Mouse (Mus musculus): ENCODE measurements around the gene Hapln4.

Hapln4 gene

DNA sequence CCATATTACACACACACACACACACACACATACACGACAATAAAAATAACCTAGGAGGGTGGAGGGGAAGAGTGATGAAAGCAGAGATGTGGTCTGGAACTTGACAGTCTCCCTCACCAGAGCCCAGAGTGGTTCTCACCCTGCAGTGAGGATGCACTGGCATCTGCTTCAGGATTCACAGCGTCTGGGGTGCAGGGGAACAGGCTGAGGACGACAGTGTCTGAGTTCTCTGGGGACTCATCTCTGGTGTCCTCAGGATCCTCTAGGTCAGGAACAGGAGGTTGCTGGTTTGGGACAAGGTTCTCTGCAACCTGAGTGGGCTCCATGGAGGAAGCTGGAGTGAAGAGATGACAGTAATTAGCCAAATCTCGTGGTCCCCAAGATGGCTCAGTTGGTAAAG is 54.6 kb downstream of the Hapln4 start:
- DNase-seq (ENCODE audit: low read depth, low spot score), result no peak

DNA sequence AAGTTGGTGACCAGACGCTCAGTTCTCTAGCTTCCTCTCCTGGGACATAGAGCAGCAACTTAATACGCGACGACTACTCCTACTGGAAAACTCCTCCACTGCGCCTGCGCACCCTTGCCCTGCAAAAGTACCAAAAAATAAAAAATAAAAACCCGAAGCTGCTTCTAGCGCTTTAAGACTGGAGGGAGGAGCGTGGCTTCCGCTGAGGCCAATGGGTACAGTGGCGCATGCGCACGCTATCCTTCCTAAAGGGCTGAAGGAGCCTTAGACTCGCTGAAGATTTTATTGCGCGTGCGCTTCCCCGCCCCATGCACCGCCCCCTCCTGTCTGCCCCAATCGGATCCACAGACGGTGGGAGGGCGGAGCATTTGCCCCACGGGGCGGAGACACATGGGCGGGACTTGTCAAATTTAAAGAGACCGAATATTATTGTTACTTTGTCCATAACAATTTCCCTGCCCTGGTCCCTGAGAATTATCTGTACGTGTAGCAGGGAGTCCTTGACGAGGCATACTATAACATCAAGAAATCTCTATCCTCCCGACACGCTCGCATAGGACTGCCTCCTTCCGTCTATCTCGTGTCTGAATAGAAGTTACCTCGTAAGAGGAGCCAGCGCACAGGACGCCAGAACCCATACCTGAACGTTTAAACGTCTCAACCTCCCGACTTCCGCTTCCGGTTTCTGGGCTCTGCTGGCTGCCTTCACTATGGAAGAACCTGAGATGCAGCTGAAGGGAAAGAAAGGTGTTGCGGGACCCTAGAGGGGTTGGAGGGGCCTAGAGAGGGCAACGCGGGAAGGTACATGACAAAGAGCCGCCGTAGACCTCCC is 56.0 kb downstream of the Hapln4 start, which contains the start of the genes Rfxank, Borcs8 and Mef2b:
TSS of gene Rfxank (minus strand) at position 129 of the 832 bp plus-strand sequence.
TSS of gene Borcs8 (plus strand) at position 474 of the 832 bp plus-strand sequence.
TSS of gene Mef2b (plus strand) at position 686 of the 832 bp plus-strand sequence.
- peak; percentile 100 for DNase-seq (ENCODE audit: low read depth, low spot score)

DNA sequence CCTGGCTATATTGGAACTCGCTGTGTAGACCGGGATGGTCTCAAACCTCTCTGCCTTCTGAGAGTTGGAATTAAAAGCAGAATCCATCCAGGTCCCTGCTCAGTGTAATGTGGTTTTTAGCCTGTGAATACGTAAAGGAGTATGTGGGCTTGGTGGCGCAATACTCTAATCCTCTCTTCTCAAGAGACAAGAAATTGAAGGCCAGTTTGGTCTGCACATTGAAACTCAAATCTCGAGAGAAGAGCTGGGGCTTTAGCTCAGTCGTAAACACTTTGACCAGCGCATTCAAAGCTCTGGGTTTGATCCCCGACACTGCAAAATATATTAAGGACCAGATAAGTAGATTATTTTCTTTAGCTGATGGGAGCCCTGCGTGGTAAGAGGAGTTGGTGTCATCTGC is 56.7 kb downstream of the Hapln4 start:
- no peak for DNase-seq (ENCODE audit: low read depth, low spot score)

Measured in A20 (cell line).